Mouse (Mus musculus) limb, embryonic 12.5 days (tissue): ENCODE measurements around the gene Zfp831. TPM values are rescaled to one million over a fixed set of nuclear protein-coding genes. Genes with fewer than 3 reads are reported as not detected.

Experiments used
- ATAC-seq: fragments of 200-750 bp; cut with Nextera tagmentation; 2 replicates; pipeline ENCODE4 v1.8.0; 2017; ENCODE audit warnings: low read depth, moderate TSS enrichment; ENCODE audit not compliant: insufficient number of reproducible peaks, insufficient read depth, low FRiP score, low TSS enrichment
- H3K27ac ChIP-seq: fragments of 300-500 bp; sonication (generic); 2 replicates; pipeline ENCODE4 v1.5.1; 2016; ENCODE audit warnings: mild to moderate bottlenecking, moderate library complexity
- H3K27me3 ChIP-seq: fragments of 300-500 bp; sonication (generic); 2 replicates; pipeline ENCODE4 v1.6.1; 2016; ENCODE audit warnings: mild to moderate bottlenecking, moderate library complexity
- H3K36me3 ChIP-seq: fragments of 300-500 bp; sonication (generic); 2 replicates; pipeline ENCODE4 v1.6.1; 2016; ENCODE audit warnings: mild to moderate bottlenecking, moderate library complexity
- H3K4me1 ChIP-seq: fragments of 300-500 bp; sonication (generic); replicated peaks from 2 replicates; pipeline ENCODE4 v1.6.1; 2016
- H3K4me2 ChIP-seq: fragments of 300-500 bp; sonication (generic); 2 replicates; pipeline ENCODE4 v1.6.1; 2016; ENCODE audit warnings: mild to moderate bottlenecking, moderate library complexity
- H3K4me3 ChIP-seq: fragments of 300-500 bp; sonication (generic); replicated peaks from 2 replicates; pipeline ENCODE4 v1.5.1; 2016; ENCODE audit warnings: mild to moderate bottlenecking
- H3K9ac ChIP-seq: fragments of 300-500 bp; sonication (generic); replicated peaks from 2 replicates; pipeline ENCODE4 v1.6.1; 2016; ENCODE audit warnings: mild to moderate bottlenecking, moderate library complexity
- H3K9me3 ChIP-seq: fragments of 300-500 bp; sonication (generic); 2 replicates; pipeline ENCODE4 v1.6.1; 2016; ENCODE audit warnings: mild to moderate bottlenecking, moderate library complexity
- WGBS: fragments of 180-500 bp; shearing (Covaris S2); methylation state at CpG from one replicate; pipeline ENCODE4 v1.1.7; 2016; 5-methylcytosine and 5-hydroxymethylcytosine counted together
- polyA plus RNA-seq: library from polyadenylated mRNA; unstranded; fragments of >200 nt; fragmentation: Nextera tagmentation; extraction: Ambion mirVana; gene quantifications from 2 replicates; pipeline ENCODE4 v1.2.1, GENCODE M21; 2016

The Zfp831 gene
- polyA plus RNA-seq, 1 experiment from 2014 or later: not detected

GRCm38 (mm10) chr2:174735270-174735669 lies 91.9 kb downstream of the Zfp831 start:
- Histone ChIP-seq H3K27me3 (no peaks in the 10 kb centered on the region), H3K9ac (no peak overlapping the region), H3K4me1 (peaks cover 6% of the 10 kb centered on the region; the same call in 1 of the 2 replicates), H3K4me2 (no peak overlapping the region), H3K27ac (no peak overlapping the region), H3K36me3 (no peaks in the 10 kb centered on the region), H3K4me3 (no peak overlapping the region), H3K9me3 (no peaks in the 10 kb centered on the region)
- no peak for ATAC-seq
- WGBS: 95% methylated on average over 1 of the region's 1 CpGs

- no peak for ATAC-seq
- Histone ChIP-seq H3K9ac (no peak overlapping the region), H3K27me3 (no peaks in the 10 kb centered on the region), H3K9me3 (no peaks in the 10 kb centered on the region), H3K4me3 (no peak overlapping the region), H3K4me2 (no peak overlapping the region), H3K36me3 (no peaks in the 10 kb centered on the region), H3K27ac (no peak overlapping the region), H3K4me1 (no peaks in the 10 kb centered on the region; the same call in 1 of the 2 replicates)
- 81% methylated on average over 1 of the region's 1 CpGs for WGBS
Observed at GRCm38 (mm10) chr2:174747182-174747581, 103.8 kb downstream of the Zfp831 start.

GRCm38 (mm10) chr2:174748381-174748780 lies 105.0 kb downstream of the Zfp831 start:
- WGBS: 76% methylated on average over 8 of the region's 8 CpGs
- Histone ChIP-seq H3K4me3 (no peak overlapping the region), H3K4me1 (peaks cover 4% of the 10 kb centered on the region), H3K9ac (no peak overlapping the region), H3K9me3 (no peaks in the 10 kb centered on the region), H3K4me2 (no peak overlapping the region), H3K36me3 (no peaks in the 10 kb centered on the region), H3K27me3 (no peaks in the 10 kb centered on the region), H3K27ac (no peak overlapping the region)
- ATAC-seq: no peak

- Histone ChIP-seq H3K4me1 (peaks cover 12% of the 10 kb centered on the region; the same call in 1 of the 2 replicates), H3K9ac (no peak overlapping the region), H3K27me3 (no peaks in the 10 kb centered on the region), H3K27ac (no peak overlapping the region), H3K4me3 (no peak overlapping the region), H3K9me3 (no peaks in the 10 kb centered on the region), H3K36me3 (no peaks in the 10 kb centered on the region), H3K4me2 (no peak overlapping the region)
- WGBS: 91% methylated on average over 1 of the region's 1 CpGs
- ATAC-seq: no peak
Observed at GRCm38 (mm10) chr2:174753197-174753596, 109.9 kb downstream of the Zfp831 start.

GRCm38 (mm10) chr2:174754231-174754630 lies 110.9 kb downstream of the Zfp831 start:
- Histone ChIP-seq H3K4me3 (no peak overlapping the region), H3K36me3 (no peaks in the 10 kb centered on the region), H3K9ac (no peak overlapping the region), H3K27ac (no peak overlapping the region), H3K4me2 (no peak overlapping the region), H3K4me1 (peaks cover 12% of the 10 kb centered on the region; the same call in 1 of the 2 replicates), H3K27me3 (no peaks in the 10 kb centered on the region), H3K9me3 (no peaks in the 10 kb centered on the region)
- no peak for ATAC-seq
- 46% methylated on average over 1 of the region's 1 CpGs for WGBS

GRCm38 (mm10) chr2:174759189-174759588 lies 115.9 kb downstream of the Zfp831 start:
- no peak overlapping the region for H3K4me3 ChIP-seq
- no peak for ATAC-seq
- no peak overlapping the region for H3K9ac ChIP-seq
- no peaks in the 10 kb centered on the region for H3K36me3 ChIP-seq
- no peak overlapping the region for H3K4me2 ChIP-seq
- no peaks in the 10 kb centered on the region for H3K9me3 ChIP-seq
- H3K4me1 ChIP-seq: peaks cover 47% of the 10 kb centered on the region
- H3K27ac ChIP-seq: no peak overlapping the region
- H3K27me3 ChIP-seq: no peaks in the 10 kb centered on the region
- 77% methylated on average over 4 of the region's 4 CpGs for WGBS

Other genes with a start within 250 kb of the Zfp831 start
- 190 and 193 TPM in 2 replicates for gene Nelfcd, start 227.7 kb upstream of the Zfp831 start, polyA plus RNA-seq
- 105 and 110 TPM in 2 replicates for gene Ctsz, start 204.5 kb upstream of the Zfp831 start, polyA plus RNA-seq
- gene Tubb1, start 192.8 kb upstream of the Zfp831 start, polyA plus RNA-seq: 4.3 and 5.2 TPM in 2 replicates
- 805 and 852 TPM in 2 replicates for gene Atp5e, start 179.4 kb upstream of the Zfp831 start, polyA plus RNA-seq
- 103 and 111 TPM in 2 replicates for gene Prelid3b, start 170.5 kb upstream of the Zfp831 start, polyA plus RNA-seq
- 22.8 and 24.4 TPM in 2 replicates for gene Edn3, start 117.1 kb downstream of the Zfp831 start, polyA plus RNA-seq